Mouse (Mus musculus) cerebral cortex, adult 2 months (tissue): ENCODE results near the gene Spsb1.

Source experiments
- WGBS: fragments of 180-500 bp; shearing (Covaris S2); methylation state at CpG from one replicate; pipeline ENCODE4 v1.1.7; 2018; 5-methylcytosine and 5-hydroxymethylcytosine counted together

Gene Spsb1

GRCm38 (mm10) chr4:149913709-149914370 lies 41.0 kb downstream of the Spsb1 start:
- WGBS: 89% methylated on average over 7 of the region's 7 CpGs

DNA sequence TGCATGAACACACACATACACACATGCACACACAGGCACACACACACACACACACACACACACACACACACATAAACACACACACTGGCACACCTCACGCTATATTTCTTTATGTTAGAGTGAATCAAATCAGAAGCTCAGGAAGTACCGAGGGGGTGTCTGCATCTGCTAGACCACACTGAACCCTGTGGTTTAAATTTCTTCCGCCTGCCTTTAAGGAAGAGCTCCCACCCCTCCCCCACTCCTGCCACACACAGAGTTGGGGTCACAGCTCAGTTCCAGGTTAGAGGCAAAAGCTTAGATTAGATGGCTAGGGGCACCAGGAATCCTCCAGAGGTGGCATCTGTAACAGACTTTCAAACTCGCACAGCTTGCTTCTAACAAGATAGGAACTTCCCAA lies 42.4 kb downstream of the Spsb1 start:
- WGBS: 69% methylated on average over 4 of the region's 4 CpGs

GRCm38 (mm10) chr4:149910558-149910957 lies 44.3 kb downstream of the Spsb1 start:
- 67% methylated on average over 4 of the region's 4 CpGs for WGBS

GRCm38 (mm10) chr4:149909551-149909950 lies 45.3 kb downstream of the Spsb1 start:
- WGBS: 86% methylated on average over 13 of the region's 13 CpGs

DNA sequence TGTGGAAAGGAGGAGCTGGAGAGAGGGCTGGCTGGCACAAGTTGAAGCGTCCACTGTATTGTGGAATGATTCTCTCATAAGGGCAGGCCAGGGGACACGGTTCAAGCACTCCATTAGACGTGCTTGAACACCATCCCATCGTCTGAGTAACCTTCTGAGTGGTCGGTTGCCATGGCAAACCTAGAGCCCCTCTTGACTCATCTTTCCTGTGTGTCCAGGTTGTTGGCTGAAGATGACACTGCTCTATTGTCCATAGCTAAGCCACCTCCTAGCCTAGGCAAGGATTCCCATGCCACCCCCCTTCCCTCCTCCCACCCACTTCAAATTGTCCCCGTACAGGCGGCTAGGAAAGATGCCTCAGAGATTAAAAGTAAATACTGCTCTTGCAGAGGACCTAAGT lies 45.9 kb downstream of the Spsb1 start:
- WGBS: 91% methylated on average over 7 of the region's 7 CpGs

- WGBS: 87% methylated on average over 7 of the region's 7 CpGs
Measured at GRCm38 (mm10) chr4:149907656-149908055, 47.2 kb downstream of the Spsb1 start.

- WGBS: 79% methylated on average over 13 of the region's 13 CpGs
Measured at GRCm38 (mm10) chr4:149906921-149907320, 47.9 kb downstream of the Spsb1 start.

DNA sequence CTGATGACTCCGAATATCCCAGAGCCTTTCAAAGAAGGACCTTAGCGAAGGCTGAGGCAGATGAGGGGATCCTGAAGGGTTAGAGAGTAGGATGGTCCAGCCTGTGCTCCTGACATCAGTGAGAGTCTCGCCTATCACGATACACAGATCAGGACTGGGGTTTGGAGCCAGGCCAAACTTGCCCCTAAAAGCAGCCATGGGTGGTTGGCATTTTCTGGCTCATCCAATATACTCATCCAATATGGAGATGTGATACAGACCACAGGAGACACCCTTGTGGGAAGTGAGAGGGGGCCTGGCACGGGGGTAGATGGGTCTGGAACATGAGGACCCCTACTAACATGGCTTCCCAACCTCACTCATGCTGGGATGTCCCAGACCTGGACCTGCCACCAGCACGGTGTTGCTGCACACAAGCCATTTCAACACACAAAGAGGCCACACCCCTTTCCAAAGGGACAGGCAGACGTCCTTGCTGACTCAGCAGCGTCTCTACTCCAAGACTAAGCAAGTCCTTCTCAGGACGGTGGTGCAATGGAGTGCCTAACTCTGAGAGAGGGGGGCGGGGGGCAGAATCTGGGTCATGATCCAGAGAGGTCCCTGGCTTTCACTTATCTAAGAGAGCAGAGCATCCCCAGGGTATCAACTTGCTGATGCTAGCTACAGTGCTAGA lies 49.4 kb downstream of the Spsb1 start:
- WGBS: 86% methylated on average over 10 of the region's 10 CpGs

GRCm38 (mm10) chr4:149903026-149903425 lies 51.8 kb downstream of the Spsb1 start:
- WGBS: 71% methylated on average over 5 of the region's 5 CpGs

GRCm38 (mm10) chr4:149901349-149901782 lies 53.5 kb downstream of the Spsb1 start:
- WGBS: 61% methylated on average over 3 of the region's 3 CpGs

GRCm38 (mm10) chr4:149897661-149898260 lies 57.1 kb downstream of the Spsb1 start:
- 93% methylated on average over 13 of the region's 13 CpGs for WGBS

DNA sequence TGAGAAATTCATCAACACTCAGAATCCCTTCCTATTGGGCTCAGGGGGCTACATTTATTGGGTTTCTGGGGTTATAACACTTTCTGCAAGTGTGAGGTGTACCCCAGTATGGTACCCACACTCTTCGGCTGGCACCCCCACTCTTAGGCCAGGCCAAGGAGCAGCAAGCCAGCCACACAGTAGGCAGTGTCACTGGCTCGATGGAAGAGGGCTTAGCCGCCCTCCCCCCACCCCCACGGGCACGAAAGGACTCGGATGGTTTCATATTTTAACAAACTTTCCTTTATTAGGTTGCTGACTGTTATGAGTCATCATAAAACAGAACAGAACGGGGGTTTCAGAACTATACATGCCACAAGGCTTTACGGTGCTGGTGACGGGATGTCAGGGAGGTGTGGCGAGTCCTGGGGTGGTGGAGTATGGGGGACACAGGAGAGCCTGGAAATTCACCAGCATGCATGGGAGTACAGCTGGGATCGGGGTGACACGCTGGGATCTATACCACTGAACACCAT lies 58.8 kb downstream of the Spsb1 start:
- 65% methylated on average over 12 of the region's 12 CpGs for WGBS

GRCm38 (mm10) chr4:149895226-149895625 lies 59.6 kb downstream of the Spsb1 start:
- WGBS: 69% methylated on average over 7 of the region's 7 CpGs

DNA sequence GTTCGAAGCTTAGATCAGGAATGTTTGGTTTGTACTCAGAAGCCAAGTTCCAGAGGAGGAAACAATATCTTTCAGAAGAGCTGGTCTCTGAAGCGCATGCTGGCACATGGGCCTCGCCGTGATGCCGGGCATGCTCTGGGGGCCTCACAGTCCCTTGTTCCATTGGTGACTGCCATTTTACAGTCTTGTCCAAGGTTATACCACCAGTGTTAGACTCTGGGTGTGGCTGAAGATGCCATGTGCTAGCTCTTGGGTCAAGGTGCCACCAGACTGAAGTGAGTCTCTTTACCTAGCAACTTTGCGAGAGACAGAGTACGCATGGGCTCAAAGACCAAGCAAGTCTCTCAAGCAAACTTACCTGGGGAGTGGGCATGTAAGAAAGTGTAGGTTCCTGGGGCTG lies 60.5 kb downstream of the Spsb1 start:
- WGBS: 90% methylated on average over 7 of the region's 7 CpGs

GRCm38 (mm10) chr4:149893611-149894151 lies 61.2 kb downstream of the Spsb1 start:
- whole genome bisulfite sequencing: 68% methylated on average over 11 of the region's 11 CpGs

- WGBS: 97% methylated on average over 5 of the region's 5 CpGs
Measured at GRCm38 (mm10) chr4:149891172-149891960, 63.5 kb downstream of the Spsb1 start.

DNA sequence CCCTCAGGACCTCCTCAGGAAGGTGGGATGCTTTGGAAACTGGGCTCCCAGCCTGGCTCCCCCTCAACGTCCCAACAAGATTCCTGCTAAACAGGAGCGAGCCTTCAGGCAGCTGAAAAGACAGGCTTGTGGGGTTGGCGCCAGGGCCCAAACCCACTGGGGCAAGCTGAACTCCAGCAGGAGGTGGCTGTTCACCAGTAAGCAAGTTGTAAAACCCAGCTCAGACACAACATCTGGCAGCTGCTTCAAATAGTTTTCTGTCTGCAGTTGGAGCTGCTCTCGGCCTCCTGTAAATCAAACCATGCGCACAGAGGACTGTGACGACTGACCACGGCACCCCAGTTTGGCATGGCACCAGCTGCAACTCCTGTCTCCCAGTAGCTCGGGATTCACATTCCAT lies 64.3 kb downstream of the Spsb1 start:
- WGBS: 62% methylated on average over 8 of the region's 8 CpGs

DNA sequence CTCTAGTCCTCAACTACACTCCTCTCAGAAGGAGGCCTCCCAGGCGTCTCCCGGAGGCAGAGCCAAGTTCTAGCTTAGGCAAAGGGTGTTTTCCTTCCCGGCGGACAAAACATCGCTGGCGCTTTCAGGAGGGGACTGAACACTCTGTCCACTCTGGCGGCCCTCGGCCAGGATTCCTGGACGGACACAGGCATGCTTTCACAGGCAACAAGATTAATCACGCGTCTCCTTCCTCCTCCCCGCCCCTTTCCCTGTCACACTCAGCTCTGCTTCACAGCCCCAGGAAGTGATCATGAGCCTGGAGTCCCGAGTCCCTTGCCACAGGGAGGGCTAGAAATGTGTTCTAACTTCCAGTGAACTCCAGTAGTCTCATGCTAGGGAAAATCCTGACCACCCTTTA lies 65.0 kb downstream of the Spsb1 start:
- 43% methylated on average over 13 of the region's 13 CpGs for WGBS

DNA sequence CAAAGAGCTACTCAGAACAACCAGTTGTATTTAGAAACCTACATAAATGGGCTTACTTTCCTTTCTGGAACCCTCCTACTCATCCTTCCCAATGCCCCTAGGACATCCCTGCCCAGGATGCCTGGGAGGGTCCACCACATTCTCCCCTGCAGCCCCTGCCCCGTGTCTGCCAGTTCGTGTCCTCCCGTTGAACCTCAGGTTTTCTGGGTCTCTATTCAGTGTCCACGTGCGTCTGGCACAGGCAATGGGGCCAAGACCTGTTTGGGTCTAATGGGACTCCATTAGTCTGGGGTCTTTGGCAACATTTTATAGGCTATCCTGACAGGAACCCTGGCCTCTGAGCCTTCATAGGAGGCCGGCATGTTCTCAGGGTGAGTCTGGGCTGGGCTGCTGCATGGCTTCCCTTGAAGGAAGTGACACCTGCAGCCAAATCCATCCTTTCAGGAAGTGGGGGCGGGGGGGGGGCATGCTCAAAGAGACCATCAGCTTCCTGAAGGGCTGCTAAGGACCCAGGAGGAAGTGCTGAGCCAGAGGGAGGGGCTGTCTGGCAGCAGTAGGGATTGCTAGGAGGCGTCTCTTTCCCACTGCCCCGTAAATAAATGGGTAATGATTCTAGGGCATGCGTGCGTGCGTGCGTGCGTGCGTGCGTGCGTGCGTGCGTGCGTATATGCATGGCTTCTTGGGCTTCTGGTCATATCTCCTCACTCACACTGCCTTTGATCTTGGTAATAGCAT lies 65.9 kb downstream of the Spsb1 start:
- 88% methylated on average over 20 of the region's 20 CpGs for WGBS

- 81% methylated on average over 5 of the region's 5 CpGs for WGBS
Measured at GRCm38 (mm10) chr4:149888156-149888555, 66.7 kb downstream of the Spsb1 start.
